Mouse (Mus musculus) left cerebral cortex, postnatal 10 days (tissue): ENCODE results near the gene Shroom3. TPM values are rescaled to one million over a fixed set of nuclear protein-coding genes. Genes with fewer than 3 reads are reported as not detected.
A peak's percentile ranks its signal among the peaks of the same experiment; 100 is the strongest.
"Not testable (repeated sequence)": the region's sequence is repeated elsewhere in the genome, so short reads cannot be mapped to it uniquely, and the experiment has no call there.

Experiments
- DNase-seq, 2 experiments: peaks; one replicate each; pipeline ENCODE4 v3.0.0; 2021 to 2022; ENCODE audit warnings: low spot score in 2 of 2, mixed read lengths in 1 of 2; ENCODE audit errors: extremely low spot score in 1 of 2
- intact Hi-C: fragments of 180-260 bp; cut with DNase I; formaldehyde crosslinking; loops from one replicate; pipeline ENCODE4 v1.15.1; 2025
- total RNA-seq, 2 experiments: library from RNA; stranded (reverse); gene quantifications; 2 replicates each; pipeline ENCODE4 v1.2.3; 2021

Shroom3 gene
- total RNA-seq, 2 experiments from 2014 or later, result 4.2 to 4.9 TPM

GRCm38 (mm10) chr5:92897766-92898745 lies 214.8 kb downstream of the Shroom3 start:
- intact Hi-C loops, result no loop called here
- peak; percentile 31 to 85 for DNase-seq

- intact Hi-C loops, result no loop called here
Measured at GRCm38 (mm10) chr5:92900470-92900869, 217.2 kb downstream of the Shroom3 start.

GRCm38 (mm10) chr5:92901870-92902269 lies 218.6 kb downstream of the Shroom3 start:
- no peak for DNase-seq
- intact Hi-C loops, result no loop called here

More at GRCm38 (mm10) chr5:92900470-92900869, 217.2 kb downstream of the Shroom3 start:
- DNase-seq, result no peak

- intact Hi-C loops, result no loop called here
- DNase-seq, result no peak
Measured at GRCm38 (mm10) chr5:92905146-92905545, 221.9 kb downstream of the Shroom3 start.

GRCm38 (mm10) chr5:92905594-92906008 lies 222.4 kb downstream of the Shroom3 start:
- intact Hi-C loops, result no loop called here
- DNase-seq, result peak; percentile 41 to 60

- DNase-seq, result no peak
- intact Hi-C loops, result no loop called here
Measured at GRCm38 (mm10) chr5:92908227-92908626, 225.0 kb downstream of the Shroom3 start.

- DNase-seq, result no peak
- intact Hi-C loops, result no loop called here
Measured at GRCm38 (mm10) chr5:92910838-92911237, 227.6 kb downstream of the Shroom3 start.

- no peak for DNase-seq
- intact Hi-C loops, result no loop called here
Measured at GRCm38 (mm10) chr5:92915421-92915820, 232.2 kb downstream of the Shroom3 start.

- intact Hi-C loops, result no loop called here
- DNase-seq, result no peak
Measured at GRCm38 (mm10) chr5:92917755-92918154, 234.5 kb downstream of the Shroom3 start.

- intact Hi-C loops, result no loop called here
Measured at GRCm38 (mm10) chr5:92918170-92918569, 234.9 kb downstream of the Shroom3 start.

GRCm38 (mm10) chr5:92918866-92919265 lies 235.6 kb downstream of the Shroom3 start:
- DNase-seq, result no peak
- intact Hi-C loops, result no loop called here

More at GRCm38 (mm10) chr5:92918170-92918569, 234.9 kb downstream of the Shroom3 start:
- DNase-seq, result no peak

- intact Hi-C loops, result no loop called here
- DNase-seq, result no peak
Measured at GRCm38 (mm10) chr5:92919390-92919789, 236.2 kb downstream of the Shroom3 start.

- DNase-seq, result no peak
- intact Hi-C loops, result no loop called here
Measured at GRCm38 (mm10) chr5:92920984-92921383, 237.7 kb downstream of the Shroom3 start.

GRCm38 (mm10) chr5:92921728-92922127 lies 238.5 kb downstream of the Shroom3 start:
- no peak for DNase-seq
- intact Hi-C loops, result no loop called here

GRCm38 (mm10) chr5:92922981-92923380 lies 239.7 kb downstream of the Shroom3 start:
- DNase-seq, intact Hi-C loops: not testable (repeated sequence)

GRCm38 (mm10) chr5:92924851-92925477 lies 241.7 kb downstream of the Shroom3 start:
- intact Hi-C loops, result no loop called here

GRCm38 (mm10) chr5:92927667-92928066 lies 244.4 kb downstream of the Shroom3 start:
- no peak for DNase-seq
- intact Hi-C loops, result no loop called here

More at GRCm38 (mm10) chr5:92924851-92925477, 241.7 kb downstream of the Shroom3 start:
- peak in 1 of 2 experiments; percentile 72 for DNase-seq

GRCm38 (mm10) chr5:92930557-92930956 lies 247.3 kb downstream of the Shroom3 start:
- DNase-seq, result no peak
- intact Hi-C loops, result no loop called here

GRCm38 (mm10) chr5:92931298-92931697 lies 248.1 kb downstream of the Shroom3 start:
- no peak for DNase-seq
- intact Hi-C loops, result no loop called here

- intact Hi-C loops, result no loop called here
- no peak for DNase-seq
Measured at GRCm38 (mm10) chr5:92933010-92933409, 249.8 kb downstream of the Shroom3 start.
